Mouse (Mus musculus) ES-Bruce4 (cell line): ENCODE measurements around the gene Slc38a3.

Experiments
- CTCF ChIP-seq: IDR thresholded peaks from one replicate; pipeline ENCODE4 v1.8.1; 2011; ENCODE audit warnings: low read depth, low read length
- EP300 ChIP-seq: IDR thresholded peaks from 2 replicates; pipeline ENCODE4 v1.6.1; 2011; ENCODE audit warnings: low read depth, low read length; ENCODE audit not compliant: insufficient read depth

- TF ChIP-seq CTCF (no peak), EP300 (no peak)
Measured at GRCm38 (mm10) chr9:107676302-107676701, 7.0 kb upstream of the Slc38a3 start.
